Mouse (Mus musculus) brain, embryonic 14.5 days (tissue): ENCODE results near the gene Serpinb9b.

Experiments used
- CTCF ChIP-seq: fragments of 200-500 bp; IDR thresholded peaks from 2 replicates; pipeline ENCODE4 v1.5.1; 2012; ENCODE audit warnings: inconsistent platforms, mild to moderate bottlenecking, moderate library complexity, borderline replicate concordance; ENCODE audit not compliant: insufficient read depth, insufficient read length; ENCODE audit errors: extremely low read depth
- POLR2A ChIP-seq: fragments of 200-500 bp; IDR thresholded peaks from 2 replicates; pipeline ENCODE4 v1.6.1; 2012; ENCODE audit warnings: mild to moderate bottlenecking, inconsistent platforms, borderline replicate concordance; ENCODE audit not compliant: poor library complexity, insufficient read depth, insufficient read length, severe bottlenecking; ENCODE audit errors: extremely low read depth

DNA sequence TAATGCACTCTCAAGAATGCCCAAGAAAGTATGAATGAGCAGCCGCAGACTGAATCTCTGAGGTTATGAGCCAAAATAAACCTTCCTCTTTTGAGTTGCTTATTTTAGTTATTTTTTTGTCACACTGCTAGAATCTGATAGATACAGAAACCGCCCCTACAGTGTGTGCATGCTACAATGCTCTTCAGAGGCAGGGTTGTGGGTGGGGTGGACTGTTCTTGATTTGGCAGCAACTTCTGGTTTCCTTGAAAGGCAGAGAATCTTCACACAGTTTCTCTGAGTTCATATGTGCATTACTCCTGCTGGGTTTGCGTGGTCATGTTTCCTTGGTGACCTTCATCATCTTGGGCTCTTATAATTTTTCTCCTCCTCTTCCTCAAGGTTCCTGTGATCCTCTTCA lies 40.9 kb downstream of the Serpinb9b start:
- no peak for TF ChIP-seq CTCF
- TF ChIP-seq POLR2A = no peak
